Mouse (Mus musculus) naive thymus-derived CD4-positive, alpha-beta T cell, adult 2 months (primary cell): Measurements from ENCODE around the gene Tenm1.
A peak's percentile ranks its signal among the peaks of the same experiment; 100 is the strongest.

ENCODE experiments used
- DNase-seq: peaks from one replicate; pipeline ENCODE4 v3.0.0-alpha.2; 2011; ENCODE audit warnings: low read depth

Tenm1 gene

DNA sequence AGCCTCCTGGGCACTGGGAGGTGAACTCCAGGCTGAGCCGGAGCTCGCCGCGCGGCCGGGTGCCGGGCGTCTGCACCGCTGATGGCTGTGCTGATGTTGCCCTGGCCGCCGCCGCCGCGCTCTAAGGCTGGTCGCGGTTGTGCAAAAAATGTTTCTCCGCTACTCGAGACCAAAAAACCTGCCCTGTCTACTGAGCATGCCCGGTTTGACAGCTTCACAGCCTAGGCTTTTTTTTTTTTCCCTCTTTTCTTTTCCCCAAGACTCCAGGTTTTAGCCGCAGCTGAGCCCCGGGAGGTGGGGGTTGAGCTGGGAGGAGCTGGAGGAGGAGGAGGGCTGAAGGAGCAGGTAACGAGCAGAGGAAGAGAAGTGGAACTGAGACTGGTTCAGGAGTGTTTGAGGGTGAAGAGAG is at the start of gene Tenm1:
Gene Tenm1 (minus strand): TSS at position 272 of the 409 bp plus-strand sequence.
- DNase-seq, result no peak

DNA sequence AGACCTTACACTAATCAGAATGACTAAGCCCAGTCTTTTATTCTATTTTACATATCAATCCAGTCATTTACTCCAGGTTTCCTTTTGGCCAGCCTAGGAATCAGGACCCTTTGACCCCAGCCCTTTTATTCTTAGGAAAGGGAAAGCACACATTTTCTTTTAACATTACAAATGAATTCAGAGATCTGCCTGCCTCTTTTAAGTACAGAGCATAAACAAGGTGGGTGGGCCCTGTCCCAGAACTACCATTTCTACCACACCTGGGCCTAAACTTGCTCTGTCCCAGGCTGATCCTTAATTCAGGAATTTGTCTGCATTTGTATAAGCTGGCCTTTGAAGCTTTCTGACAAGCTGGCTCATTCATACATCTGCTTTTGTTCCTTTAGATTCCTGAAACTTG is 38.4 kb upstream of the Tenm1 start:
- DNase-seq, result no peak

DNA sequence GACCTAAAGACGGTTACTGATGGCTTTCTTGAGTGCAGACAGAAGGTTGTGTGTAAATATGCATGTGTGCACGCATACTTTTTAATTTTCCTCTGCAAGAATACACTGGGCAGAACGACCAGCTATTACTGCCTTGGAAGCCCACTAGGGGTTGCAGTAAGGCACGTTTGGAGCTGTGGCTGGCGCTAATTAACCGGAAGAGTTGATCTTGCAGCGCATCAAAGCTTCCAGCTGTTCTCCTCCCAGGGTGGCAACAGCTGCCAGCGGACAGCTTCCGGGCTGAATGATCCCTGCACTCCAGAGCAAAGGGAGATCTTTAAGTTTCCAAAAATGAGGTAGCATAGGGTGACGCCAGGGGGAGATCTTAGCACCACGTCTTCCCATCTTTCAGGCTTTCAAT is 1.7 kb upstream of the Tenm1 start:
- DNase-seq, result no peak

DNA sequence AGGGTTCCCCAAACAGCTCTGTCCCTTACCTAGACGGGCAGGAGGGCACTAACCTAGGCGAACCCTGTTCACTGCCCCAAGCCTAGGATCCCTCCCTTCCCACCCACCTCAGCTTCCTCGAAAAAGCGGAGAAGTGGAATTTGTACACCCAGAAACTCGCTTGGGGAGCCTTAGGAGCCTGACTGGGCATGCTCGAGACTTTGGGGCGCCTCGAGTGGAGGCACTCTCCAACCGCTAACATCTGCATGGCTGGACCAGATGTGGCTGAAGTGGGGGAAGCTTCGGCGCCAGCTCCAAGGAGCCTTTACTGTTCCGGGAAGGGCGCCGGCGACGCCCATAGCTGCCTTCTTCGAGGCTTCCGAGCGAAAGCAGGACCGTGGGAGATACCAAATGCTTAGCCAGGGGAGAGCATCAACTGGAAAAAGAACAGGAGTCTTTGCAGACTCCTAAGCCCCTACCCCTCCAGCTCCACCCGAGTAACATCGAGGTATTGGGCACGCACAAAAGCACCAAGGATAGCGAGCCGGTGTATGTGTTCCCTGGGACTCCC is 1.1 kb upstream of the Tenm1 start:
- DNase-seq, result no peak

DNA sequence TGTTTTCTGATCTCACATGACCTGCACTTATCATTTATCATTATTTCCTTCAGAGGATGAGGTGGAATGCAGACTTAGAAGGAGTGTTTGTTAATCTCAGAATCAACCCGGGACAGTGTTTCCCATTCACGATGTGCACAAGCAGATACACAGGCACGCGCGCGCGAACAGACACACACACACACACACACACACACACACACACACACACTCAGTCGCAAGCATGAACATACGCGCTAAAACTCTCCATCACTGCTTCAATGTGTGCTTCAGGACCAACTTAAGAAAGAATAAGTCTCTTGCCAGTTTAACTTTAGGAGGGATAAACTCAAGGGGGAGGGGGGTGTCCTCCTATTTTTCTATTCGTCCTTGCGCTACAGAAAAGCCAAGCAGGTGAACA is 411 bp upstream of the Tenm1 start:
- DNase-seq, result no peak

DNA sequence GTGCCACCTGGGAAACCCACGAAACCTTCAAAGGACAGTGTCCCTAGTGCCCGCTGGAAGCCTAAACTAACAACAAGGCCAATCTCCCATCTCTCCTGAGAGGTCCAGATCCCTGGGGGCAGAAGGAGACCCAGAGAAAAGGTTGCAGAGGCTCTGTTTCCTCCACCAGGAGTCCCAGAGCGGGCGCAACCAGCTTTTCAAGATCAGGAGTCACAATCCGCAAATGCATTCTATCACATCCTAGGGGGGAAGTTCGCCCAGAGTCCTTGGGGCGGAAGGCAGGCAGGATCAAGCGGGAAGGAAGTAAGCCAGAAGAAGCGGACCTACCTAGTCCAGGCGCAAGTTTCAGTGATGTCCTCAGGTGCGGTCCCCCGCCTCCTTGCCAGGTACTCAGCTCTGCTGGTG is 963 bp downstream of the Tenm1 start:
- DNase-seq, result no peak

DNA sequence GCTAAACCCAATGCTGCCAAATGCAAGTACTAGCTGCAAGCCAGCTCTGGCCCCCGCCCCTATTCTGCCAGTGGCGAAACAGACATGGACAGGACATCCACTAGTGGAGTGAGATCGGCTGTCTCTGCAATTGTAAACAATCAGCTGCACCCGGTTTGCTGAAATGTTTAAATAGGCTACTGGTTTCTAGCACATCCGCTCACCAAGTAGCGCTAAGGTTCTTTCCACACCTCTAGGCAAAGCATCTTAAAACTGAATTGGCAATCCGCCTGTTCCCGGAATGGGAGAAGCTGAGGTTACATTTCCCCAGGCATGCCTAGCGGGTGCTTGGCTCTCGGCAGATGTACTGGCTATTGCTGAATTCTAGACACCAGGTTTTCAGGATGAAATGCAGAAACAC is 1.8 kb downstream of the Tenm1 start:
- no peak for DNase-seq

DNA sequence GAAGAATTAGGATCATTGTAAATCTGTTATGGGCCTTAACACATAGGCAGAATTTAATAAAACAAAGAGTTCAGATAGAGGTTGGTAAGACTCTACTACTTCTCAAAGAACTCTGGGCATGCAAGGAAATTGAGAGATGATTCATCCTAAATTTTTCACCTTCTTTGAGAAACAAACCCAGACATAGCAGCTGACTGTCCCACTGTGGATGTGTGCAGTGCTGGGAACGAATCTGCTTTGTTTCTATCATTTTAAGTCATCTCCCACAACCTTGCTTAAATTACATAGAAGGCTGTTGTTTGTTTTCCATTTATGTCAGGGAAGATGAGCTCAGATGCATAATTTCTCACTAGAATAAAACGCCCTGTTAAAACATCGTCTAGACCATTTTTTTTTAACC is 31.0 kb downstream of the Tenm1 start:
- DNase-seq, result no peak

DNA sequence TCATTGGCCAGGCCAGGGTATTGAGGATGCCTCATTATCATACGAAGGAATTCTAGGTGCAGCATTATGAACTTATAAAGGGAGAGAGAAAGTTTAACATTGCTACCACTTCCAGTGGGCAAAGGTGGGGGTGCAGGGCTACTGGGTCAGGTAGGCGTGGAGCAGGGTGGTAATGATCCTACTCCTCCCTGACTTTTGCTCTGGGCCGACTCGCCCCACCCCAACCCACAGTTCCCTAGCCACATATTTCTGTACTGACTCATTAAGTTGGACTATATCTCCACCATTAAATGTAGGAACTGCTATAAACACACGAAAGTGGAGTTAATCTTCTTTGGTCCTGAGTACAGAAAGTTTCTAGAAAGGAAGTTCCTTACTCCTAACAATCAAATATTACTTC is 40.8 kb downstream of the Tenm1 start:
- DNase-seq, result no peak

DNA sequence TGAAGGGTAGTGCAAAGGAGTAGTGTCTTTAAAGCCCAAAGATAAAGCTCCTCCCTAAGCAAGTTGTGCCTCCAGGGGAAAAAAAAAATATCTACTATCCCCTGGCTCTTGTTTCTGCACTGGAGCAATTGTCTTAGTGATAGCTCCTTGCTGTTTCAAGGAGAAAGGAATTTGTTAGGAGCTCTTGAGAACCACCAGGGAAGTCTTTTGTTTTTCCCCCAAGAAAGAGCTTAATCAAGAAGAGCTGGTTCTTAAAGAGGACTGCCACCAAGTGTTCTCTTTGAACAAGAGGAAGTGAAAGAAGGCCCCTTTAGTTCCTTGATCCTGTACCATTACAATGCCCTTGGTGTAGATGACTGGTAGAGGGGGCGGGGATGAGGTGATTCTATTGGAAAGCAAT is 56.4 kb downstream of the Tenm1 start:
- no peak for DNase-seq

DNA sequence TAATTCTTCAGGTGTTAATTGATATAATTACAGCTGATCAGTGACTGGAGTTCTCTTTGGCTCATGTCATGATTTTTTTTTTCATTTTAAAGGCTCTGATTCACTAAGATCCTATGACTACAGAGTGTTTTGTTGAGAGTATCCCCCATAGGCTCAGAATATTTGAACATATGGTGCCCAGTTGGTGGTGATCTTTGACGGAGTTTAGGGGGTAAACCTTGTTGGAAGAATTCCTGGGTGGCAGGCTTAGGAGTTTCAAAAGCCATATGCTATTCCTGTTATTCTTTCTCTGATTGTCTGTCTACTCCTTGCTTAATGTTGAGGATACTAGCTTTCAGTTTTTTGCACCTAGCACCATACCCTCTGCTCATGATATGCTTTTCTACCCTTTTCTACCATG is 109.6 kb downstream of the Tenm1 start:
- no peak for DNase-seq

DNA sequence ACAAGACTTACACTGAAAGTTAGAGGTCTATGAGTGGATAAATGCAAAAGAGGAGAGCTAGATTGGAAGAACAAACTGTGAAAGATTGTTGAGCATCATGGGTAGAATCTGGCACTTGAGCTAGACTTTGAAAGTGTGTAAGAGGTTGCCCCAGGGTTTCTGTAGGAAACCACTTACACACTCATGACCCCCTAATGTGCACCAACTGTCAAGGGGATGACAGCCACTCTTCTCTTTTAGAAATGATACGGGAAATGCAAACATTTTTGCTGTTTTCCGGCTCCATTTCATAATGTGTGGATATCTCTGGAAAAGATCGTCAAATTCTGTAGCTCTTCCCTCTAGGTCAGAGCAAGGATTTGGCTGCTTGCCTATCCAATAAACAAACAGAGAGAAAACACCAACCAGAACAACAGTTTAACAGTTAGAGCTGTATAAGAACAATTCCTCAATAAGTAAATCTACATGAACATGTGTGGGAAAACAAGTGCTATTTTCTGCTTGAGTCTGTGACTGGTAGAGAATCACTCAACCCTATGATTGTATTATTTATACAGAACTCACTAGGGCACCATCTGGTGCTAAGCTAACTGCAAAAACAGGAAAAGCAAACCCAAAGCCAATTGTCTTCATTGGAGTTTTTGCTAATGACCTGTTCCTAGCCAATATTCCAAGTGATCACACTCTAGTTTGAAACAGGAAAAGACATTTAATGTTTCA is 111.0 kb downstream of the Tenm1 start:
- no peak for DNase-seq

DNA sequence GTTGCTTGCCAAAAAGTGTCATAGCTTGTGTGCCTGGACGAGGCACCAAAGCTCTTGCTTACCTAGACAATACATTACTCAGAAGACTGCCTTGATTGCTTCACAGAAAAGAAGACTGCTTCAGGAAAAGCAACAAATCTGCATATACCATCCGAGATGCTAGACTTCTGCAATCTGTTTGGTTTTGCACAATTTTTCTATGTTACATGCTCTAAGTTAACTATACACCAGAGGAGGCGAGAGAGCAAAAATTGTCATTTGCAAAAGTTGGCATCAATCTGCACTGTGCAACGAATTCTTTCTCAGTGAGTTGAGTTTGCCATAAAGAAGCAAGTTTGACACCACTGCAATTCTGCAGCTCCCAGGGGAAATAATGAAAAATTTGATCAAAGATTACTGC is 193.1 kb downstream of the Tenm1 start:
- no peak for DNase-seq

DNA sequence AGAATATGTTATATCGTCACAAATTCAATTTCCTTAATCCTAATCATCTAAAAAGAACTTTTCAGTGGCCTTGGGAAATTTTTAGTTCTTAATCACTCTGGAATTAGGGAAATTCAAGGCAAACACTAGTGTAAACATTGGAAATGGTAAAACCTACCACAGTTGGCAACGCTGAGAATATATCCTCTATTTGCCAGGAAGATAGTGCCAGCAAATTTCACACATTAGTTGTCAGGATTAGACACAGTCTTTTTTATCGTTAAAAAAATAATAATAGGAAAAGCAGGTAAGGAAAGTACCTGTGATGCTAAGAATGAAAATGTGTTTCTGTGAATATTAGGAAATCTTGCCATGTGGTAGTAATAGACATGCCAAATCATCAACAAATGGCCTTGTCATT is 223.9 kb downstream of the Tenm1 start:
- DNase-seq, result no peak

DNA sequence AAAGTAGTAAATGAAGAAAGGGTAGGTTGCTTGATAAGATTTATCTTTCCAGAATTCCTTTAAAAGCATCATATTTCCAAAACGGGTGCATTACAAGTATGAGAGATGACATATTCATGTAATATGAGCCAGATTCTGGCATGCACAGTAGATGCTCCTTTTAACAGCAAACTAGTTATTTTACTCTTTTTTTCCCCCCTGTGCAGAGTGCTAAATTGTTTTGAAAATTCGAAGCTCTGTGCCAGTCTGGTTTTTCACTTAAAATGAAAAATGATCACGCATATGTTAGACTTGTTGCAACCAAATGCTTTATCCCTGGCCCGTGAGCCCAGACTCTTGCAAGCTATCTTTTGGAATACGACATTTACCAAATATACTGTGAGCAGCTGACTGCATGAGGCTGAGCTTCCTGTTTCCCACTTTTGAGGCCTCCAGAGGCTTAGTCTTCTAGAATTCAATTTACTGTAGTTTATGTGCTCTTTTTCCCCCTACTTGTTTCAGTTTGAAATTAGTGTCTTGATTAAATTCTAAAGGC is 226.6 kb downstream of the Tenm1 start:
- no peak for DNase-seq

DNA sequence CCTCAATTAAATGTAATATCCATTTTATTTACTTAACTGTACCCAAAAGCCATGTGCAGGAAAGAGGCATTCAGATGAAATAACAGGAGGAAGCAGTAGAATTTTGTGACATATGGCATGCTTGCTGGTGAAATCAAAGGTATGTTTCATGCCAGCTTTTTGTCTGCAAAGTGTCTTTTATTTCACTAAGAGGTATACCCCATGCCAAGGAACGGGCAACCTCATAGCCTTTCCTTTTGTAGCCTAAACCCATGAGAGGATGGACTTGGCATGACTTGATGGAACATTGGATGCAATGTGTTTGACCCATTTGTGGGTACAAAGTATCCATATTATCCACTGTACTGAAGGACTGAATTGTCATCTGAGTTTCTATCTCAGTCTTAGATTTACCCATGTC is 246.0 kb downstream of the Tenm1 start:
- DNase-seq, result no peak

DNA sequence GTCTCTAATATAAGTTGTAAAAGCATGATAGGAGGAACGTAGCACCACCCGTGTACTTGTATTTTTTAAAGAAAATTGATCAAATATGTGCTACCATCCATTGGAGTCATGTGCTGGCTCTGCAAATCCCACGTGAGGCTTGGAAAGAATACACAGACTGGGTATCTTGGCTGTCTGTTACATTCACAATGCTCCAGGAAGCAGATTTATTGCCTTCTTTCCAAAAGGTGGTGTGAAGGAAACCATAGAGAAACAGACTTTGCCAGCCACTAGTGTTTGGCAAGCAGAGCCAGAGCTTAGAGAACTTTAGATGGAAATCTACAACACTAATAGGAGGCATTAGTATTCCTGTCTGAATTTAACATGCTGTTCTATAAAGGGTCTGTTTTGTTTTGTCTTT is 277.4 kb downstream of the Tenm1 start:
- no peak for DNase-seq

DNA sequence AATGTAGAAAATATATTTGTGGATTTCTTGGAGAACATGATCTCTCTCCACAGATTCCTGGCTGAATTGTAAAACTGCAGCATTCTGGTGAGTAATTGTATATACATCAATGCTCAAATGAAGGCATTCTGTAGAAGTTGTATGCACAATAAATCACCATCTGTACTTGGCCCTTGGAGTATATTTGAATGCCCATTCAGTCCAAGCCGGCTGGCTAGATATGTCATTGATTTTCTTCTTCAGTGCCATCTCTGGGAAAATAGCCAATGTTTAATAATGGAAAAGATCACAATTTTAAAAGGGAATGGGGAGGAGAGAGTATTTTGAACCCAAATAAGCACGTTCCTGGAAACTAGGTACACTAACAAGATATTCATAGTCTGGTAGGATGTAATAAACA is 299.2 kb downstream of the Tenm1 start:
- DNase-seq, result no peak

DNA sequence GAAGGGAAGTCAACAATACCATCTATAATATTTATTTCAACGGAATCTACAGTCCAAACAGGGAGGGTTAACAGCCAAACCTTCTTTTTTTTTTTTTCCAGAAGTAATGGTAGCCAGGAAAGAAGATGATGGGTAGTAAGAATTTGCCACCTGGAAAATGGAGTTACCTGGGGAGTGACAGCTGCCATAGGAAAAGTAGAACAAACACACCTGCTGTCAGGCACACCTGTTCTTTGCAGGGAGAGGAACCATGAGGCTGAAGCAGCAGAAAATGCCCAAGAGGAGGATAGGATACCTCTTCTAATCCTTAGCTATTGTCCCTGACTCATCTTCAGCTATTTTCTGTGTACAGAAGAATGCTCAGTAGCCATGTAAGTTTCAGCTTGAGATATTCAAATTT is 306.4 kb downstream of the Tenm1 start:
- no peak for DNase-seq

DNA sequence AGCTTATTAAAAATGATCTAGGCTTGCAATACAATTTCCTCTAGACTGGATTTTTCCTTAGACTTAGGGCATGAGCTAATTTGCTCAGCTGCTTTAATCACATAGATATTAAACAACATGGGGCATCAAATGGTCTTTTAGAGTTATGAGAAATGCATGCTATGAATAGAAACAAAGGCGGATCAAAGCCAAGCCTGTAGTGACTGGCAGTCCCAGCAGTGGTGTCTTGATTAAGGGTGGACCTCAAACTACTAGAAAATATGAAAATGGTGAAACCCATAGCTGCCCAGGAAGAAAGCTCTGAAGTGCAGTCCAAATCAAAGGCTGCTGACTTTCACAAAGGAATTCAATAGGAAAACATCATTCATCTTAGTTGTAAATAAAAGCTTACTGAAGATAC is 306.9 kb downstream of the Tenm1 start:
- DNase-seq, result no peak

DNA sequence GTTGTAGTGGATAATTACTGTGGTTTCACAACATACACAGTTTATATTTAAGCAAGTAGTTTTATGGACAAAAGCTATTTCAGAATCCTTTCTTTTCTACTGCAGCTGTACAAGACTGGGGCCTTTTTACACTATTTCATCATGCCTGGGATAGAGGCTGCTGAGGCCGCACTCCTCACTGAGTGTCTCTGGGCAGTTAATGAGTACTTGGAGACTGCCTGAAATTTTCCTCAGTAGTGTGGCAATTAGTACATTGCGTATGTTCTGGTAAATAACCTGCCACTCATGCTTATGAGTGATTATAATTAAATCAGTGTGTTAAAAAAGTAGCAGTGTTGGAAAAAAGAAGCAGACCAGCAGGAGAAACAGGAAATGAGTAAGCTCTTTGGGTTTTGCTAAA is 442.8 kb downstream of the Tenm1 start:
- no peak for DNase-seq

DNA sequence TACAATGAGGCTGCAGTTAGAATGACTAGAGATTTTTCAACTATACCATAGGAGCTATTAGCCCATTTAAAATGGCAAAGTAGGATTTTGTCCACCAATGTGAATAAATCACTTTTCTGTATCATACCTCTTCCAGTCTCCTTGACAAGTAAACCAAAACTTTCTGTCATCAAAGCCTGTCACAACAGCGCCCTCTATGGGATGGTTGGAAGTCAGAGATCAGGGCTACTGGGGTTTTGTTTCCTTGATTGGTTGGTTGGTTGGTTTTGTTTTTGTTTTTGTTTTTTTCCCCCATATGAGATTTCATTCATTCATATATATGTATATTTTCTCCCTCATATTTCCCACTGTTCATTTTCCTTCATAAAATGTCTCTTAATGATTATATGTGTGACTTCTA is 455.4 kb downstream of the Tenm1 start:
- peak; percentile 7 for DNase-seq

DNA sequence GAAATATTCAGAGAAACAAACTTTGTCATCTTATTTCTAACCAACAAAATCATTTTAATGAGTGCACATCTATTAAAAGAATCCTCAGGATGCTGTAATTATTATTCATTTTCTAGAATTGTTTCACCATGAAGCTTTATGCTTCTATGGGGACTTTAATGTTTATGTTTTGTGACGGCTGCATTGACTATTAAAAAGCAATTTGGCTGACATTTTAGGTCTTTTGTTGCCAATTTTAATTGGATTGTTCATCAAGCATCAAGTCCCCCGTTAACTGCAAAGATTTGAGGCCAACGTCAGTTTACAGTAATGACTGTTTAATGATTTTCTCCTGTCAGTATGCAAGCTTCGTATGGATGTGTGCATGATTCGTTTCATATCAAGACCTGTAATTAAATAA is 461.3 kb downstream of the Tenm1 start:
- DNase-seq, result no peak

DNA sequence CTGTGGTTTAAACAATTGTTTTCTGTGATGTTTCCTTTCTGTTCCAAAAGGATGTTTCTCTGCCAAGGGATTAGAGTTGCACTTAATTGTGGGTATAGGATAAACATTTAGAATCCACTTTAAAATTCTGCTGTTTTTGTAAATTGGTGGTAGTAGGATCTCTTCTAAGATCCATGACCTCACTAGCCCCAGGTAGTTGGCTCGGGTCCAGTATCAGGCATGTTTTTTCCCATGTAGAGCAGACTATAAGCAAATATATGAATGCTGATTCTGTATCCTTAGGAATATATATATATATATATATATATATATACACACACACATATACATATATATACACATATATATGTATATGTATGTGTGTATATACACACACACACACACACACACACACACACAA is 567.2 kb downstream of the Tenm1 start:
- no peak for DNase-seq
